Mouse (Mus musculus) testis, postnatal 14 days (tissue): ENCODE measurements around the gene Zcchc2.

ENCODE experiments used
- DNase-seq: peaks from one replicate; pipeline ENCODE4 v3.0.0; 2021; ENCODE audit warnings: low spot score

Zcchc2 gene

DNA sequence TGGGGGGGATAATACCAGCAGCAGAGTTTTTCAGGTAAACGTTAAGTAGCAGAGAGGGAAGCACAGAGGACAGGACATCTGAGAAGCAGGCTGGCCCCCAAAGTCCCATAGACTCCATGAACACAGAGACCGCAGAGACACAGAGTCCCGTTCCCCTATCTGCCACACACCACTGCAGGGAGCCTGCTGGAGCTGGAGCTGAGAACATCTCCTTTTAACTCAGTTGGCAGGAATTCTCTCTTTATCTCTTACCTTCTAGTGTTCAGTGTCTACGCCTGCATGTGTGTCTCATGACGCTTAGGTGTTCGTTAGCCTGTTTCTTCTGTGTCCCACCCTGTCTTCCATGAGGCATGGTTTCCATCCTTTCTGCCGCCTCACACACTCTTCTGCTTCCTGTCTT, 83.0 kb downstream of the Zcchc2 start:
- DNase-seq = no peak

DNA sequence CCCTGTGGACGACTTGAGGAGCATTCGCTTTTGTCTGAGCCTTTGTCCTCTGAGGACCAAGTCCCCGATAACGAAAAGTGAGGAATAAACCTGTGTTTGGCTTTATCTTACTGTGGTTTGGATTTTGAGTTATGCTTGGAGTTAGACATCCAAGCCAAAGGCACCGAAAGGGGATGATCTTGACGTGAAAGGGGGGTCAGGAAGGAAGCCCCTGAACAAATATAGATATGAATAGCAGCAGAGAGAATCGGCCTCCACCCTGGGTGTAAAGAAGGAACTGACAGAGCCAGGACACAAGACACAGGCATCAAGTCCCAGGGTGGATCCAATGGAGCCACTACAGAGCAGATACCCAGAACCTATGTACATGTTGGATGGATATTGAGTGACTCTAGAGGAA, 83.9 kb downstream of the Zcchc2 start:
- no peak for DNase-seq

DNA sequence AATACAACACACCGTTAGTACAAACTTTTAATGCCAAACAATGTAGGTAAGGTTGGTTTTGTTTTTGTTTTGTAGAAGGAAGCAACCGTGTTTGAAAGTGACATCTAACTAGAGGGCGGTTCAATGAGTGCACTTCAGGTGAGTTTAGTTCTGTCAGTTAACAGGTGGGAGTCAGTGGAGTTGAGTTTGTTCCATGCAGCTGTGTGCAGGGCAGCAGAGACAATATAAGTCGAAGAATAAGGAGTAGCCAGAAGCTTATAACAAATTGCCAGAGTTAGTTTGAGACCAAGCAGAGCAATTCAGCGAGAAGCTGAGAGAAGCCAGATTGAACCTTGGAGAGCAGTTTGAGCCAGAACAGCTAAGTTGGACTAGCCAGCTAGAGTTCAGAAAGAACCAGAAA, 84.5 kb downstream of the Zcchc2 start:
- DNase-seq = no peak

DNA sequence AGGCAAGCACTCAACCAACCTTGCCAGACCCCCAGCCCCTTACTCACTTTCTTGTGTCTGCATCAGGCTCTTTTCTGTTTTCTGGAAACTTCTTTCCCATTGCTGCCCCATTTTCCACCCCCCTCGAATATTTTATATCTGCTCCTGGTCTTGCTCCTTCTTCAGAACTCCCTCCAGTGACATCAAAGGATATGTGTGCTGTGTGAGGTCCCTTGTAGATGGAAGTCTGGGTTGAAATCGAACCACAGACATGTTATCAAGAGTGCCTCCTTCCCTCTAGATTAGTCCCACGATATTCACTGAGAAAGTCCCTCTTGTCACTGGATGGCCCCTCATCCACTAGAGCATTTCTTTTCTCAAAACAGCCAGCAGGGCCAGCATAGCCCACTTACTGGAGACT, 86.4 kb downstream of the Zcchc2 start:
- DNase-seq = no peak

DNA sequence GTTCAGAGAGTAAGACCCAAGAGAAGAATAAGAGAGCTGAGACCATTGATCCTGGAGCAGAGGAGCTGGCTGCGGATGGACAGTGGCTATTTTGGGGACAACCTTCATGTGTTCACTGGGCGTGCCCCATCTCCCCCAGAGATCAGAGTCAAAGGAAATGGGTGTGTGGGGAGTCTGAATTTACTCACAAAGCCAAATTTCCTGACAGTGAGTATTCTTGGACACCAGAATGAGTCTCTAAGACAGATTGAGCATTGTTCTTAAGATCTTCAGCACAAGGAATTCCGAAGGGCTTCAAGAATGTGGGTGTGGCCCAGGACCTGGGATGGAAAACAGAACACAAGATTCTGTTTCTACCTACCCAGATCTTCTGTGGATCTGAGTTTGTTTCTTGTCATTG, 87.0 kb downstream of the Zcchc2 start:
- no peak for DNase-seq
